Mouse (Mus musculus): ENCODE data around the gene Fbxw21.

- TF ChIP-seq POLR2A (IDR thresholded peaks at IDR 0.05; ENCODE audit: borderline replicate concordance, extremely low read depth, low read depth, low read length) (no peak), CTCF (IDR thresholded peaks at IDR 0.05; ENCODE audit: insufficient read depth, low read length) (no peak)
These were observed 14.5 kb upstream of the Fbxw21 start for GRCm38 (mm10) chr9:109176301-109176700.
